Comparison of ENCODE assay signal across 10 mouse cellular contexts in the genomic region with DNA sequence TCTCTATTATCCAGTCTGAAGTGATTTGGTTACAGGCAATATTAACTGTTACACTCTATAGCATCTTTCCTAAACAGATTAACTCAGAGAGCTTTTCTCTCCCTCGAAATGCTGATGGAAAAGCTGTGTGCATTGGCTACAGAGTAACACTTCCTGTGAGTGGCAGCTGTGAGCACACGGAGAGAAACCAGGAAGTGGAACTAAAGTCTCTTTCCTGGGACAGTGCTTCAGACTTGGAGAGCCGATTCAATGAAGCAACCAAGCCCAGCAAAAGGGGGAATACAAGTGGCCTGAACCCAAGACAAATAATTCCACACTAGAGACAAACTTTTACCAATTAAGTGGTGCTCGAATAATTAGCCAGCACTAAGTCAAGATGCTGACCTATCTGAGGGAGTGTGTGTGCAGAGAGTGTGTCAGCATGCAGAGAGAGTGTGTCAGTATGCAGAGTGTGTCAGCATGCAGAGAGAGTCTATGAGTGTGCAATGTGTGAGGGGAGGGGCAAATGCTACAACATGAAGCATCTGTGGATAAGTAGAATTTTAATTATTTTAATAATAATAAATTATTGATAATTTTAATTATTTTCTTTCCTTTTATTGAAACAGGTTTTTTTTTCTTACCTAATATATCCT.
DNase-seq lines count a peak whose midpoint lies in the region; ATAC-seq and TF ChIP-seq lines count a peak whose summit lies in the region.
"Had no signal": no experiment of that assay in that cellular context is flagged by ENCODE, and none has a peak within 500 bp of the region (broad histone marks: within the 10 kb centered on the region; RNA-seq: fewer than 3 reads in every experiment).

No protein-coding gene starts in this region.

- H3K4me1 ChIP-seq in hindbrain, embryonic 15.5 days (replicated peaks), result peaks cover 15% of the 10 kb centered on the region
- peaks cover 11% of the 10 kb centered on the region for H3K4me1 ChIP-seq in neural tube, embryonic 13.5 days (replicated peaks)
- no peaks in the 10 kb centered on the region for H3K4me1 ChIP-seq in kidney, adult 2 months (ENCODE audit: control insufficient read depth, insufficient read depth, low read length)
- H3K4me1 ChIP-seq: limb, embryonic 13.5 days had no signal

- intact Hi-C loops in left cerebral cortex, postnatal 4 days (cut with DNase I), result loop anchor here (10.0 kb wide), 1 partner anchor 140 kb away; no protein-coding TSS in a partner anchor

- WGBS in hindbrain, embryonic 15.5 days, result 44% methylated on average over 4 of the region's 4 CpGs
- 58% methylated on average over 4 of the region's 4 CpGs for WGBS in neural tube, embryonic 13.5 days
- WGBS in kidney, adult 2 months, result 22% methylated on average over 4 of the region's 4 CpGs

- peak; percentile 39 for ATAC-seq in hindbrain, embryonic 15.5 days (ENCODE audit: low FRiP score, low read depth)
- ATAC-seq in neural tube, embryonic 13.5 days (ENCODE audit: low read depth), result 0 out of 2 replicates have a peak, but pooled peaks have one; percentile 47

- no peak for TF ChIP-seq POLR2A in kidney, adult 2 months (IDR thresholded peaks at IDR 0.05; ENCODE audit: low read depth, low read length)

- no peaks in the 10 kb centered on the region for H3K9me3 ChIP-seq in hindbrain, embryonic 15.5 days
- H3K9me3 ChIP-seq in neural tube, embryonic 13.5 days, result no peaks in the 10 kb centered on the region
- H3K9me3 ChIP-seq: limb, embryonic 13.5 days had no signal

- no peak overlapping the region for H3K9ac ChIP-seq in hindbrain, embryonic 15.5 days
- H3K9ac ChIP-seq in neural tube, embryonic 13.5 days, result 0 out of 2 replicates have a peak overlapping the region, but pooled peaks have one; percentile 9
- H3K9ac ChIP-seq: limb, embryonic 13.5 days had no signal

- no peak overlapping the region for H3K4me3 ChIP-seq in hindbrain, embryonic 15.5 days
- no peak overlapping the region for H3K4me3 ChIP-seq in neural tube, embryonic 13.5 days
- no peak overlapping the region for H3K4me3 ChIP-seq in kidney, adult 2 months (ENCODE audit: insufficient read depth, low read depth, low read length)
- H3K4me3 ChIP-seq: limb, embryonic 13.5 days had no signal

- H3K36me3 ChIP-seq in hindbrain, embryonic 15.5 days, result no peaks in the 10 kb centered on the region
- H3K36me3 ChIP-seq in neural tube, embryonic 13.5 days, result no peaks in the 10 kb centered on the region
- H3K36me3 ChIP-seq in kidney, adult 2 months (ENCODE audit: control insufficient read depth, insufficient read depth, low read length), result no peaks in the 10 kb centered on the region
- H3K36me3 ChIP-seq: limb, embryonic 13.5 days had no signal

- peak; percentile 43 for DNase-seq in testis, postnatal 14 days (ENCODE audit: low spot score)
- no peak for DNase-seq in testis, postnatal 10 days (ENCODE audit: low spot score)
- peak; percentile 24 for DNase-seq in brain, adult 2 months (ENCODE audit: low read depth, low spot score)
- DNase-seq in layer of hippocampus, postnatal 14 days (ENCODE audit: low spot score in 2 of 2), result no peak
- DNase-seq in kidney, adult 2 months, result no peak
- no peak for DNase-seq in left cerebral cortex, postnatal 4 days

- H3K27ac ChIP-seq in hindbrain, embryonic 15.5 days (replicated peaks), result peak overlapping the region; percentile 46; the same call in 1 of the 2 replicates
- H3K27ac ChIP-seq in neural tube, embryonic 13.5 days (replicated peaks), result peak overlapping the region; percentile 54; the same call in 1 of the 2 replicates
- H3K27ac ChIP-seq in kidney, adult 2 months (ENCODE audit: insufficient read depth, low read depth, low read length), result no peak overlapping the region
- H3K27ac ChIP-seq: limb, embryonic 13.5 days; stomach, postnatal 0 days had no signal

- no peaks in the 10 kb centered on the region for H3K27me3 ChIP-seq in hindbrain, embryonic 15.5 days
- no peaks in the 10 kb centered on the region for H3K27me3 ChIP-seq in neural tube, embryonic 13.5 days
- H3K27me3 ChIP-seq in kidney, adult 2 months (replicated peaks; ENCODE audit: control insufficient read depth, insufficient read depth, low read length), result no peaks in the 10 kb centered on the region
- H3K27me3 ChIP-seq: limb, embryonic 13.5 days had no signal

- no peak for TF ChIP-seq CTCF in kidney, adult 2 months (conservative IDR thresholded peaks at IDR 0.05; ENCODE audit: insufficient read depth, insufficient read length, low read depth, low read length)

- no peak overlapping the region for H3K4me2 ChIP-seq in hindbrain, embryonic 15.5 days
- no peak overlapping the region for H3K4me2 ChIP-seq in neural tube, embryonic 13.5 days
- H3K4me2 ChIP-seq: limb, embryonic 13.5 days had no signal

Comparison
In these comparisons a context has a peak if more than half of its experiments do, and no peak if none do; other contexts are left out.
1. DNase-seq: peak in testis, postnatal 14 days (single experiment) and brain, adult 2 months (single experiment); none in testis, postnatal 10 days (single experiment), layer of hippocampus, postnatal 14 days (0 of 2), kidney, adult 2 months (single experiment) and left cerebral cortex, postnatal 4 days (single experiment).